Mouse (Mus musculus) urinary bladder, adult 2 months (tissue): ENCODE measurements around the gene Mosmo. TPM values are rescaled to one million over a fixed set of nuclear protein-coding genes. Genes with fewer than 3 reads are reported as not detected.

ENCODE experiments used
- DNase-seq: peaks from one replicate; pipeline ENCODE4 v3.0.0; 2022; ENCODE audit warnings: low spot score
- polyA plus RNA-seq: library from polyadenylated mRNA; depleted of rRNA; stranded (reverse); fragments of >200 nt; gene quantifications from 2 replicates; pipeline ENCODE4 v1.2.3, GENCODE M21; 2012; rRNA removed

Mosmo gene
- 22.6 and 22.9 TPM in 2 replicates for polyA plus RNA-seq

DNA sequence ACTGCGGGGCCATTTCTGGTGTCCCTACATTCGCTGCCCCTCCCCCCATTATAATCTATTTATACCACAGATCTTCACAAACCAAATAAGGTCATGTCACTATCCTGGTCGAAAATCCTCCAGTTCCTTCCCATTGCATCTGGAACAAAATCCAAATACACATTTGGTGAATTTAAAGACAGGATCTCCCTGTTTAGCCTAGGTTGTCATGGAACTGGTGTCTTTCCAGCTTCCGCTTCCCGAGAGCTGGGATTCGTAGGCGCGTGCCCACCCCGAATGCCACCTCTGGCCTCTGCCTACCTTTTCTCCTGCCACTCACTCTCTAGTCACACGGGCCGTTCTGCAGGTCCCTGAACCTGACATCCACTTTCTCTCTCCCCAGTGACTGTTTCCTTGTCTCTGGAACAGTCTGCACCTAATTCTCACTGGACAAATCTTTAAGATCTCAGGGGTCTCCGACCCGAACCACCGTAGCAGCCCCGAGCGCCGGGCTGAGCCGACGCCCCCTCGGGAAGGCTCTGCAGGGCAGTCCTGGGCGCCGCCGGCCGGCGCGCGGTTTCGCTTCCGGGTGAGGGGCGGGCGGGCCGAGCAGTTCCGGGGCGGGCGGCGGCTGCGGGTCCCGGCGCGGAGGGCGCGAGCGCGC is at the start of gene Mosmo:
Gene Mosmo (plus strand): TSS at position 618 of the 643 bp plus-strand sequence.
- DNase-seq = peak; percentile 74

GRCm38 (mm10) chr7:120632518-120632917 is 44.9 kb upstream of the Mosmo start:
- no peak for DNase-seq

- no peak for DNase-seq
These were observed 43.1 kb upstream of the Mosmo start for GRCm38 (mm10) chr7:120634301-120634700.

DNA sequence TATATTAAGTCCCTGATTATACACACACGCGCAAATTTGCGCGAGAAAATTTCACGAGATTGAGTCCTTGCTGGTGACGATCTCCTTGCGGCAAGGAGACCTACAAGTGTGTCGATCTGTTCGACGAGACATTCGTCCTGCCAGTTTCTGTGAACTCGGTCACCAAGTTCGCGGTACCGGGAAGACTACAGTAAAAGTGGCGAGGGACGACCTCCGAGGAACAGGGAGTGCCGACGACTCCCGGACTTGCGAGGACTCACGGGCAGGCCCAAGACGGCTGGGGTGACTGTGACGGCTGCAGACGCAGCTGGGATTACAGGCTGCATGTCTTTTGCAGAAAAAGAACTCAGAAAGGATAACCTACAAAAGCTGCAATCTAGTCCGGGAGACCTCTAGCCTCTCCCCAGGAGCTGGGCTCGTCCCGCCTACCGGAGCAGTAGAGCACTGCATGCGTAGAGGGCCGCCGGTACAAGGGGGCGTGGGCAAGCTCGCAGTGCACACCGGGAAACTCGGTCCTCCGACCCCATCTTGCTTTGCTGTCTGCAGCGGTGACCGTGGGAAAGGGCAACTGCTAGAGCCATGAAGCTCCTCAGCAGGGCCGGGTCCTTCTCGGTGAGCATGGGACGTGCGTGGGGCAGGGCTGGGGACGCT is 42.6 kb upstream of the Mosmo start, which contains the start of gene Uqcrc2:
Gene Uqcrc2 (plus strand): TSS at position 466 of the 651 bp plus-strand sequence.
- DNase-seq = peak; percentile 77

DNA sequence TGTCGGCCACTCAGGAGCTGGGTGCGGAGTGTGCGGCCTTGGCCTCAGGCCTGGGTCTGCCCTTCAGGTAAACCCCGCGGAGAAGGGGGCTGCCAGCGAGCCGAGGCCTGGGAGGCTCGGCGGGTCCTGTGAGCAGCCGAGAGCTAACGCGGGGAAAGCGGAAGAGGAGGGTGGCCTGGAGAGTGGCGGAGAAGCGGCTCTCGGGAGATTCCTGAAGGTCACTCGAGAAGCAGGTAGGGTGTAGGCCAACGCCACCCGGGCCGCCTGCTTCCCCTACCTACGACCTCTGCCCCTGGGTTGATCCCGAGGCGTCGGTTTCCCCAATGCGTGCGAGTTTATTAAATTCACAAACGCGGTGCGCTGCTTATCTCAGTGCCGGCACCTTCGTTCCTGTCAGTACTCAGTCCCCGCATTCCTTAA is 42.0 kb upstream of the Mosmo start:
- DNase-seq = no peak

DNA sequence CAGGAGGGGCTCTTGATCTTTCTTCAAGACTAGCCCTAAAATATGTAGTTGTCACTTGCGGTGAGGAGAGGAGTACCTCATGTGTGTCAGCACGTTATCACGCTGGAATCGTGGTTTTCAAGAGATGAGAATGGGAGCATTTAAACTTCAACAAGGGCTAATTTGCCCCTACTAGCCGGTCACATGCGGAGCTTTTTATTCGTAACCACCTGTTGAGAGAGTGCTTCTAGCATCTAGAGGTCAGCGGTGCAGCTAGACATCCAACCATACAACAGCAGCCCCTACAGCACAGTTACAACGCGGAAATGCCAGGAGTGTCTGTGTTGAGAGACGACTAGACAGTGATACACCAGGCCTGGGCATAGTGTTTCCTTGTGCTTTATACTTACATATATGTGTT is 41.6 kb upstream of the Mosmo start:
- no peak for DNase-seq

DNA sequence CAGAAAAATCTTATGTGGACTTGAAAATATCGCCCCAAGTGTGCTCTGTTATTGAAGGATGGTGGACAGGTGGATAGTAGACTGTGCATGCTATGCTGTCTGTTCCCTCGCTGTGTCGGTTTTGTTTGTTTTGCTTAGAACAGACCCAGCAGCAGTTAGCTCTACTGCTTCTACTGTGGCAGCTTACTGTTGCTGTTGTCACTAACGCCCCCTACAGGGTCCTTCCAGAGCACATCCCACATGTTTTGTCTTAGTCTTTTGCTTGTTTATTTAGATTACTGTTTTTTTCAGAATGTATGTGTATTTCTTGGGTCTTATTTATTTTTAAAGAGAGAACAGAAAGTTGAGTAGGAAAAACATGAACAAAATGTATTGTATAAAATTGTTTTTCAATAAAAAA is 34.2 kb upstream of the Mosmo start:
- DNase-seq = no peak

- no peak for DNase-seq
These were observed 29.6 kb upstream of the Mosmo start for GRCm38 (mm10) chr7:120647849-120648248.

DNA sequence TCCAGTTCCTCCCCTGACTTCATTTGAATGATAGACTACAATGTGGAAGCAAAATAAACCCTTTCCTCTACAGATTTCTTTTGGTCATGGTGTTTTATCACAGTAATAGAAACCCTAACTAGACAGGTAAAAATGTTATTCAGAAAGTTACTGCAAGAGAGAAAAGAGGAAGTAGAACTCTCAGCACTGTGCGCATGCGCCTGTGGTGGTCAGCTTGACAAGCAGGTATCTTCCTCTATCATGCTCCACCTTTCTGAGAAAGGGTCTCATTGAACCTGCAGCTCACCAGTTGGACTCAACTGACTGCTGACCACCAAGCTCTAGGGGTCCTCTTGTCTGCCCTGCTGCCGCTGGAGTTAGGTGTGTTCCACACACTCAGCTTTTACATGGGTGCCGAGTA is 15.3 kb upstream of the Mosmo start:
- DNase-seq = no peak

DNA sequence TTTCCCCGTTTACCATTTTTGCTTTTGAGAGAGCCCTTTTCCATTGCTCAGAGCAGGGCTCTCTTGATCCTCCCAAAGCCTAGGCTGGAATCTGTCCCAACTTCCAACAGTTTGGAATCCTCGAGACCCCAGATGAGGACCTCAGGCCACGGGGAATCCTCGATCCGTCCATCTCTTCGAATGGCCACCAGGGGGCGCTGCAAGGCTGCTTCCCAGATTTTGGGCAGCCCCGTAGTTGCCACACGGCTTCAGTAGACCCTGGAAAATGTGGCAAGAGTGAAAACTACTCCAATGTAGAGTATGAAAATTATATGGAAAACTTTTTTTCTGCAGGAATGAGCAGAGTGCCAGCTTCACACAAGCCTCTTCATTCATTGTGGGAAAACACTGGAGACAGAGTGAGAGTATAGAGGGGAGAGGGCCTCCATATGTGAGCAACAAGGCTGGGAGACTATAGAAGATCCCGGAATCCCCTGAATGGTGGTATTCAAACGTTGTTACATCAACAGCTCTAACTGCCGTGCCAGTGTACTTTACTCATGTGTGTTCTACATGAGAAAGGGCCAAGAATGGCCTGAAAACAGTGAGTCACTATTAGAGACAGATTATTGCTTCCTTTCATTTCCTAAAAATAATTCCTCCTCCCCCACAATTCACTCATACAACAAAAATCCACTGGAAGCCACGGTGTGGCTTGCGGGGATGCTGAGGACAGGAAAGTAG is 7.1 kb upstream of the Mosmo start, which contains the start of gene Pdzd9:
Gene Pdzd9 (minus strand): TSS at position 191 of the 723 bp plus-strand sequence.
- DNase-seq = peak; percentile 75

DNA sequence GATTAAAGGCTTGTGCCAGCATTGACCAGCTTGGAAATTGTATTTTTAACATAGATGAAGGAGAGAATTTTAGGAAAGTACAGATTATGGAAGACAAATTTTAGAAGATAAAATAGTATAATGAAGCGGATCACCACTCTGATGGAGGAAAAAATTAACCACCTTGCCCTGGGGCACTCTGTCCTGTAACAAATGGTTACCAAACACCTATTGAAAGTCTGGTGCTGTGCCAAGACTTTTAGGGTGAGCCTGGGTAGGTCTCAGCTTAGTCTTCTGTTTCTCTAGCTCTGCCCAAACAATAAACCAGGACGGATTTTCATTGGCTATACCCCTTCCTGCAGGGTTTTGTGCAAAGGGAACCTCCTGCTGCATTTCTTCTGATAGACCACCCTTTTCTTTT is 6.1 kb upstream of the Mosmo start:
- no peak for DNase-seq

GRCm38 (mm10) chr7:120677764-120678531 is 530 bp downstream of the Mosmo start:
- no peak for DNase-seq

- no peak for DNase-seq
These were observed 1.6 kb downstream of the Mosmo start for GRCm38 (mm10) chr7:120679023-120679422.

- no peak for DNase-seq
These were observed 4.6 kb downstream of the Mosmo start for GRCm38 (mm10) chr7:120682002-120682401.

DNA sequence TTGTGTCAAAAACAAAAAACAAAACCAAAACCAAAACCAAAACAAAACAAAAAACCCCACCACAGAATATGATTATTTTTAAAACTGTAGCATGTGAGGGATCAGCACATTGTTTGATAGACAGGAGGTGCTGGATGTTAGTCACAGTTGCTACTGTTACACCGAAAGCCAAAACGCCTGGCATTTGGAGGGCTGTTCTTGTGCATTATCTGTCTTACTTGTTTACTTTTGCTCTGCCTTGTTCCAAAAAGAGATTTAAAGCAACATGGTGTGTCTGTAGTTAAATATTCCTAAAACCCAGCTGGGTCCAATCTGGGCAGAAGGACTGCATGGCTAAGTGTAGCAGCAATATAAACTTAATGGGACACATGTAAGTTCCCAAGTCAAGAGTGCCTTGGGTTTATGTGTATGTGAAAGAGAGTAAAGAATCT is 7.3 kb downstream of the Mosmo start:
- DNase-seq = no peak

- DNase-seq = no peak
These were observed 7.8 kb downstream of the Mosmo start for GRCm38 (mm10) chr7:120685227-120685626.

- DNase-seq = no peak
These were observed 13.2 kb downstream of the Mosmo start for GRCm38 (mm10) chr7:120690634-120691033.

- DNase-seq = no peak
These were observed 16.5 kb downstream of the Mosmo start for GRCm38 (mm10) chr7:120693831-120694375.

DNA sequence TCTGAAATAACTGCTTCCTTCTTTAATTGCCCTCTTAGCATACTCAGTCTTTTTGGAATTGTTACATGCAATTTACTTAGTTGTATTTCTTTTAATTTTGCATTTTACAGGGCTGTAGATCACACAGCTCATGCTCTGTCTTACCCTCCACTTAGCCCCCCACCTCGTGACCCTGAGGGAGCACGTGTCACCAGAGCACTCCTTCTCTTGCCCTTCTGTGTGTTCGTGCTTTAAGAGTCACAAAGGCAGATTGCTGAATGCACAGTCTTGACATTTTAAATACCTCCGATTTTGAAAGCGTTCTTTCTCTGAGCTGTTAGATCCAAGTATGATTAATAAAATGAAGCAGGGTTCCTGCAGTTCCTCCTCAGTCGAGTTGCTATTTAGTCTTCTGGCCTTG is 17.8 kb downstream of the Mosmo start:
- no peak for DNase-seq

GRCm38 (mm10) chr7:120695641-120696040 is 18.2 kb downstream of the Mosmo start:
- DNase-seq = no peak

GRCm38 (mm10) chr7:120696331-120696730 is 18.9 kb downstream of the Mosmo start:
- DNase-seq = no peak

GRCm38 (mm10) chr7:120699586-120699985 is 22.2 kb downstream of the Mosmo start:
- no peak for DNase-seq
